Mouse (Mus musculus): ENCODE results near the gene Ndufs7.
"Not testable (repeated sequence)": the region's sequence is repeated elsewhere in the genome, so short reads cannot be mapped to it uniquely, and the experiment has no call there.

Ndufs7 gene

DNA sequence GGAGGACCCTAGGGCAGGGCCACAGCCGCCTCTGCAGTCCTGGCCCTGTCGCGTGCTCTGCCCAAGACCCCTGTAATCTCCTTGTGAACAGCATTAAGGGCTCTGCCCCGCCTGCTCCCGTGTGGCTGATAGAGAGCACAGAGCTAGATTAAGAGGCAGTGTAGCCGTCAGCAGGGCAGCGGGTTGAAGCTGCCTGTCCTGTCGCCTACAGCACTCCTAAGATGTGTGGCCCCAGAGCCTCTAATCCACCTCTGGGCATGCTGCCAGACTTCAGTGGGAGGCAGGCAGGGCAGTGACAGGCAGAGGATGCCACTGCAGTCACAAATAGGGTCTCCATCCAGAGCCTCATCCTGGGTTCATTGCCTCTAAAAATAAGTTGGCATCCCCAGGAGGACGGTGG lies 6.8 kb upstream of the Ndufs7 start:
- no peak for DNase-seq (ENCODE audit: low read depth, low spot score)

DNA sequence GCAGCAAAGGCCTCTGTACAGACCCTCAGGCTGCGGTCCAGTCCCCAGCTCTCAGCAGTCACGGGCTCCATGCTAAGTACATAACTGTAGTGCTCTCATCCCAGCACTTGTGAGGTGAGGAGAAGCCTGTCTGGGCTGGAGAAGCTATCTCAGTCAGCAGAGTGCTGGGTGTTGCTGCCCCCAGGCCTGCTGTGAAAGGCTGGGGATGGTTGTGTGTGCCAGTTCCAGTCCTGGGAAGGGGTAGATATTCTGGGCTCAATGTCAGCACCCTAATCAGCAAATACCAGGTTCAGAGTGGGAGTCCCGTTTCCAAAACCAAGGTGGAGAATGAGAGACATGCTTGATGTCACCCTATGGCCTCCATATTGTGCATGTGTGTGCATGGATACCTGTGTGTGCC lies 6.3 kb upstream of the Ndufs7 start:
- DNase-seq (ENCODE audit: low read depth, low spot score), result no peak

DNA sequence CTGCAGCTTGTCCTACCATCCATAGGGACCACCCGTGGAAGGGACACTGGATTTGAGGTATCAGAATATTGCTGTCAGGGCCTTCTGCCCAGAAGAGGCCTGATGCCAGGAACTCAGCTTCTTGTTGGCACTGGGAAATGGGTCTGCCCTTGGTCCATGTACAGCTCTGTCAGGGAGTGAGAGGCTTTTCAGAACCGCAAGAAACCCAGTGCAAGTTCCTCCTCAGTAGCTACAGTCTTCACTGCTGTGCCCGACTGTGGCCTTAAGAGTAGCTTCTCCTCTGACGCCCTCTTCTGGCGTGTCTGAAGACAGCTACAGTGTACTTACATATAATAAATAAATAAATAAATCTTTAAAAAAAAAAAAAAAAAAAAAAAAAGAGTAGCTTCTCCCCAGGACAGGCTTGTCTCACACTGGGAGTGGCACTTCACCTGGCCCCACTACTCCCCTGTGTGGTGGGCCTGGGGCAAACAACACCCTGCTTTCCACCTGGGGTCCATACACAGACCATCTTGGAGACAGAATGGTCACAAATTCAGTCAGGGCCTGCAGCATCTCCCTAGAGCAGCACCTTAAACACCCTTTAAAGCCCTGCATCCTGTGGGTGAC lies 4.0 kb upstream of the Ndufs7 start:
- peak; percentile 60 for DNase-seq (ENCODE audit: low read depth, low spot score)

DNA sequence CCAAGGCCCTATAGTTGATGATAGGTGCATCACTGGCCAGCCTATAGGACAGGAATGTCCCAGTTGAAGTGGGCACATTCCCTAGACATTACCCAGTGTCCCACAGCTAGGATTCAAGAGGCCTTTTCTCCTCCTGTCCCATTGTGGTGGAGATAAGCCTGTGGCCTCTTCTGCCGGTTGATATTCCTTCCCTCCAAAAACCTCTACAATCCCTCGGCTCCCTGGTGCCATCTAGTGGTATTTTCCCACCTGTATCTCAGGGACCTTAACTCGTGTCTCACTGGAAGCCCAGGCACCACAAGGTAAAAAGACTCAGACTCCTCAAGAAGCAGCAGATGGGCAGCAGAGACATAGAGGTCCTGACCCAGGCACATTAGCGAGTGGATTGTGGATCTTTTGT lies 3.3 kb upstream of the Ndufs7 start:
- peak; percentile 89 for DNase-seq (ENCODE audit: low read depth, low spot score)

DNA sequence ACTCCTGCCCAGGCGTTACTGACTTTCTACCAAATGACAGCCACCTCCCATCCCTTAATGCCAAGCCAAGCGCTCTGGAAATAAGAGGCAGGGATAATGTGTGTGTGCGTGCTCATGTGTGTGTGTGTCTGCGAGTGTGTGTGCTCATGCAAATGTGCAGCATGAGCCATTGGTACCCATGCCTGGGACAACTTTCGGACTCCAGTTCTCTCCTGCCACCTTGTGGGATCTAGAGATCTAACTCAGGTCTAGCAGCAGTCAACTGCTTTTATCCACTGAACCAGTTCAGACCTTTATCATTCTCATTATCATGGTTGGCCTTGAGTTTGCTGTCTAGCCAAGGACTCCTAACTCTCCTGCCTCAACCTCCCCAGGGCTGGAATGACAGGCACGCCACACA lies 1.1 kb upstream of the Ndufs7 start:
- no peak for DNase-seq (ENCODE audit: low read depth, low spot score)

DNA sequence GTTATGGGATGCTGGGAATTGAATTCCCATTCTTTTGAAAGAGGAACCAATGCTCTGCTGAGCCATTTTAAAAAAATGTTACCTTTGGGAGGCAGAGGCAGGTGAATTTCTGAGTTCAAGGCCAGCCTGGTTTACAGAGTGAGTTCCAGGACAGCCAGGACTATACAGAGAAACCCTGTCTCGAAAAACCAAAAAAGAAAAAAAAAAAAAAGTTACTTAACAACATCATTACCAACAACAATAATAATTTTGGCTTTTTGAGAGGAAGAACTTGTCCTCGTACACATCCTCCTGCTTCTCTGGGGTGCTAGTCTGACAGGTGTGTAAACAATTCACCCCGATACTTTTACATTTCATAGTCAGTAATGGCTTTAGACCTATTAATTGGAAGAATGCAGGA lies 484 bp upstream of the Ndufs7 start:
- not testable (repeated sequence) for DNase-seq (ENCODE audit: low read depth, low spot score)

DNA sequence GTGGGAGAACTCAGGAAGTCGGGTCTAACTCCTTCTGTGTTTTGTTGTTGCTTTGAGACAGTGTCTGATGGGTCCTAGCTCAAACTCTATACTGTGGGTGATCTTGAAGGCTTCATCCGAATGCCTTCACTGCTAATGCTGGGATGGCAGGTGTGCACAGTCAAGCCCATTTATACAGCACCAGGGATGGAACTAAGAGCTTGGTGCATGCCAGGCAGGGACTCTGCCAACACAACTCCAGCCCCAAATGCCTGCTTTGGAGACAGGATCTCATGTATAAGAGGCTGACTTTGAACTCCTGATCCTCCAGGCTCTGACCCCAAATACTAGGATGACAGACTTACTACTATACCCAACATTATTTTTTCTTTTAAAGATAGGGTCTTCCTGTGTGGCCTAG lies 1.1 kb downstream of the Ndufs7 start:
- no peak for DNase-seq (ENCODE audit: low read depth, low spot score)

DNA sequence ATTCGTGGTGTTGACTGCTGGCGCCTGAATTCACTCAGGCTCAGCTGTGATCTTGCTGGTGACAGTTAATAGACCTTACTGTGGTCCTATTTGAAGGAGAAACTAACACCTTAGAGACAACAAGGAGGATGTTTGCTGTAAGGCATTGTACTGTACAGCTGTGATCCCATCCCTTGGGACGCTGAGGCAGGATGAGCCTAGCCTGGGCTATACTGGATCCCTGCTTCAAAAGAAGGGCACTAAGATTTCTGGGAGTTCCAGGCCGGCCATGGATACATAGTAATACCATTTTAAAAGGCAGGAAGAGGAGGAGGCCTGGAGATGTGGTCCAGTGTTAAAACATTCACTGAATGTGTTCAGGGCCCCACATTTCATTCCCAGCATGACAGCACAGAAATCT lies 1.7 kb downstream of the Ndufs7 start:
- no peak for DNase-seq (ENCODE audit: low read depth, low spot score)

DNA sequence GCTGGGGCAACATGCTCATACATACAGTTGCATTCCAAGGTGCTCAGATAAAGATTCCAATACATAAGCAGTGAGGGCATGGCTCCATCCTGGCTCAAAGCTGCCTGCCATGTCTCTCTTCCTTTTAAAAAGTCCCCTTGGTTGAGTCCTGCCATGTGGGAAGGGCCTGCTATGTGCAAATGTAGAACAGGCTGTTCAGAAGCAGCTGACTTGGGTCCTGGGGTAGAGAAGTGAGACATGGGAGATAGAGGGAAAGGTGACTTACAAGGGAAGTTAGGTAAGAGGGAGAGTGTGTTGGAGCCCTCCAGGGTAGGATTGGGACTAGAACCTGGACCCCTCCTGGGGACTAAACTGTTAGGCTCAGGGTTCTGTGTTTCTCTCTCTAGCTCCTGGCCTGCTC lies 3.1 kb downstream of the Ndufs7 start:
- no peak for DNase-seq (ENCODE audit: low read depth, low spot score)

DNA sequence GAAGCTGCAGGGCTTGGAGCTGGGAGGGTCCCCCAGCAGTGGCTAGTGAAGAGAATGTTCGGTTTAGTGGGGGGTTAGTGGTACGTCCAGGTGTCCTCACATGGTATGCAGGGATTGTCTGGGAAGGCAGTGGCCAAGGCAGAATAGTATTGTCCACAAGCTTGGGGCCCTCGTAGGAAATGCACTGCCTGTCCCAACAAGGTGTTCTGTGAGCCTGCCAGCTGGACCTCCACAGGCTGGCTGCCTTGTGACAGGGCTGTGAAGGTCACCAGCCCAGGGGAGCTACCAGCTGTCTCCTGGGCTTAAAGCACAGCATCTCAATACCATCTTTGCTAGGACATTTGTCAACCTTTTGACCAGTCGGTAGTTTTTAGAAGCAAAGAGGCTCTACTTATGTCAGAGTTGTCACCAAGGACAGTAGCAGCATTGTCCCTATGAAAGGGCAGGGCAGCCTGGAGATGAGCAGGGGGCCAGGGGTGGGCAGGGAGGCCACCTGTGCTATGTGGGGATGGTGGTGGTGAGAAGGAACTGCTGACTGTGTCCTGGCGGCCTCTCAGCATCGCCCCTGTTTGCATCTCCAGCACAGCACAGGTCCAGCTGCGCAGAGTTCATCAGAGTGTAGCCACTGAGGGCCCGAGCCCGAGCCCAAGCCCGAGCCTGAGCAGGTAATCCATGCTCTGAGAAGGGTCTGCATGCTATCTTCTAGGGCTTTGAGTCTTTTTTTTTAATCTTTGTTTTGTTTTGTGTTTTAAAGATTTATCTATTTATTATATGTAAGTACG lies 3.8 kb downstream of the Ndufs7 start:
- DNase-seq (ENCODE audit: low read depth, low spot score), result no peak

DNA sequence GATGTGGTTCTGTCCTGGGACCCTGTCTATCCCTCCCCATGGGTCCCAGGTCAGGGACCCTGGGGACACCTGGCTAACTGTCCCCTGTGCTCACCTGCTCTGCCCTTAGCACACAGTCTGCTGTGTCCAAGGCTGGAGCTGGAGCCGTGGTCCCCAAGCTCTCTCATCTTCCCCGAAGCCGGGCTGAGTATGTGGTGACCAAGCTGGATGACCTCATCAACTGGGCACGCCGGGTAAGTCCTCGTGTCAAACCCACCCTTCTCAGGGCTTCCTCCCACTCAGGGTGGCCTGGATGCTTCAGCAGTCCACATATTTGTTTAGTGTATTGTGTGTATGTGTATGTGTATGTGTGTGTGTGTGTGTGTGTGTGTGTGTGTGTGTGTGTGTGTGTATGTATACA lies 4.6 kb downstream of the Ndufs7 start:
- no peak for DNase-seq (ENCODE audit: low read depth, low spot score)

DNA sequence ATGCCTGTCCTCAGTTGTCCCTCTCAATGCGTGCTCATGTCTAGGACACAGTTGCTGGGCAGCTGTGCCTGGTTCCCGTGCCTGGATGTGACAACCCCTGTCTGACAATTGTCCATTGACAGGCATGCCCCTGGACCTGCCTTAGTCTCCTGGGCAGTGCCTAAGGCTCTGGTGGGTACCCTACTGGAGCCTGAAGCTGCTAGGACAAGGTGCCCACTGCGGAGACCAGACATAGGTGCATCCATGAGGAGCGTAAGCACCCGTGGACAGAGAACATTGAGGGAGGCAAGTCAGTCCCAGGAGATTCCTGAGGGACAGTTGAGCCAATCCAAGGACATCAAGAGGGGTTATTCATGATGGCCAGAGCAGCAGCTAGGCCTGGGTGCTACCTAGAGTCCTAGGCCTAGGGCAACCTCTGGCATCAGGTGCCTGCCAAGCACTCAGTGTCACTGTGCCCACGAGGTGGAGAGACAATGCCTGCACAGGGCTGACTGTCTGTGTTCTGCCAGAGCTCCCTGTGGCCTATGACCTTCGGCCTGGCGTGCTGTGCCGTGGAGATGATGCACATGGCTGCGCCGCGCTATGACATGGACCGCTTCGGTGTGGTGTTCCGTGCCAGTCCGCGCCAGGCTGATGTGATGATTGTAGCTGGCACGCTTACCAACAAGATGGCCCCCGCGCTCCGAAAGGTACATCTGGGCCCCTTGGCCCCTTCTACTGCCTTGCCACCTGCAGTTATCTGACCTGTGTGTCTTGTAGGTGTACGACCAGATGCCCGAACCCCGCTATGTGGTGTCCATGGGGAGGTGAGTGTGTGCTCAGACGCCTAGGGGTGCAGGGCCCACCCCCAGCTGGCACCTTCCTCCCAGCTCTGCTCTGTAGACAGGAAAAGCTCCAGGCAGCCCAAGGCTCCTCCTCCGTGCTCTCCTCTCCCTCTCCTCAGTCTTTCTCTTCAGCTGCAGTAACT lies 5.7 kb downstream of the Ndufs7 start:
- DNase-seq (ENCODE audit: low read depth, low spot score), result no peak

DNA sequence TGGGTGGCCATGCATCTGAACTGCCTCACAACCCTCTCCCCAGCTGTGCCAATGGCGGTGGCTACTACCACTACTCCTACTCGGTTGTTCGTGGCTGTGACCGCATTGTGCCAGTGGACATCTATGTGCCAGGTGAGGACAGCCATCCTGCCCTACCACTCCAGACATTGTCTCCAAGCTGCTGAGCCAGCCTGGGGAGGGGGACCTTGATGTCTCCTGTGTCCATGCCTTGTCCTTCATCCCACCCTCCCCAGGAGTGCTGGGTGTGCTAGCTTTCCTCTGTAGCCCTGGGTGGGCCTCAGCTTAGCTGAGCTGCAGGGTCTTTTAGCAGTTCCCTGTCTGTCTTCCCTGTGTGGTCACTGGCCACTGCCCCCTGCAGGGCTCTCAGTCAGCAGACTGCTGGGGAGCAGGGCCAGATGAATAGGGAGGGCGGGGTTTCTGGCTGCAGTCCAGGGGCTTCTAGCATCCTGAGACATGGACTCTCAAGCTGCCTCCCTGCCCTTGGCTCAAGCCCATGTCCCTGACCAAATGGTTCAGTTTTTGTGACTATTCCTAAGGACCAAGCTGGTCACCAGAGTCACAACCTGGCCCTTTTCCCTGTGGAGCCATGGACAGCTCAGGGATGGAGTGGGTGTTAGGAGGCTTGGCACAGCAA lies 7.1 kb downstream of the Ndufs7 start:
- no peak for DNase-seq (ENCODE audit: low read depth, low spot score)

DNA sequence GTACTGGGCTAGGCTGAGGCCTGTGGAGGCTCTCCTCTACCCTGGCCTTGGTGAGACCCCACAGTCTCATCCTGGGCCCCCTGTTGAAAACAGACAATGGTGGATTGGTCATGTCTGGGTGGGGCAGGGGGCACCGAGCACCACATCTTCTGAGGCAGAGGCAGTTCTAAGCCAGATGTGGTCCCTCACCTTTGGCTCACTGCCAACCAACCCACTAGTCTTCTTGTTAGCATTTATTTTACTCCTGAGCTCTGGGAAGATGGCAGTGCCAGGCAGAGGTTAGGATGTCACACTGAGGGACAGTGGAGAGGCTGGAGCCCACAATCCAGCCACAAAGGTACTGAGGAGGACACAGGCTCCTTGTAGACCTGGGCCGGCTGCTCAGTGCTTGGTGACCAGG lies 9.0 kb downstream of the Ndufs7 start:
- no peak for DNase-seq (ENCODE audit: low read depth, low spot score)

DNA sequence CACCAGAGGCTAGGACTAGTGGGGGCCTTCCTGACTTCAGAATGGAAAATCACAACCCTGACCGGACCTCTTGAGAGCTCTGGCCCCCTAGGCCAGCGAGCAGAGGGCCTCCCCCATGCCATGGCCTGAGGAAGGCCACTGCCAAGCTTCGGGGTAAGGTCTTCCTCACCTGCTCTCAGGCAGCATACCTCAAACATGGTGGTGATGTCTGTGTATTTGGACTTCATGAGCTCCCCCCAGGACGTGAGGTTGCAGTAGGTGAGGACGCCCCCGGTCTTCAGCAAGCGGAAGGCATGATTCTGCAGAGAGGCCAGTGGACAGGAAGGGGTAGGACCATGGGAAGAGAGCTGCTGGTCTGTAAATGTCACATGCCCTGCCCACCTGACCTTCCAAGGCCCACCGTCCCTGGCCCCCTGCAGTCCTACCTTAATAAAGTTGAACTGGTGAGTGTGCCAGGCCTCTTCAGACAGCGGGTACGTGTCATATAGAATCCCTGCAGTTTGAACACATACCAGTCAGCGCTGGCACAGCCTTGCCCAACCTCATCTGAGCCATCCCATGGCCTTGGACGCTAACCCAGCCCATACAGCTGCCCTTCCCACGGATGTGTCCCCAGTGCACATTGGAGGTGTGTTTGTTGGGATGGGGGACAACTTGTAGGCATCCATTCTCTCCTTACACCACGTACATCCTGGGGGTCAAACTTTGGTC lies 10.0 kb downstream of the Ndufs7 start:
- no peak for DNase-seq (ENCODE audit: low read depth, low spot score)

DNA sequence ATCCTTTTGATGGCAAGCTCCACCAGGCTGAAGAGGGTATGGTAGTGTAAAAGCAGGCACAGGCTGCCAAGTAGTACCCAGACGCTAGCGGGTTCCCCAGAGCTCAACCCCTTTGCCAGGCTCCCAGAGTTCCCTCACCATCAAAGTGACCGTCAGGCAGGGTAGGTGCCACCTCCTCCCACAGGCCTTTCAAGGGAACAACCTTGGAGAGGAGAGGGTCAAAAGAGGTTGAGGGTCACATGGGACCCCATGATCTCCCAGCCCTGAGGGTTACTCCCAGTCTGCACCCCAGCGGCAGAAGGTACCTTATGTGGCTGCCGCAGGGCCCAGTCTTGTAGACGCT lies 10.5 kb downstream of the Ndufs7 start:
- no peak for DNase-seq (ENCODE audit: low read depth, low spot score)

DNA sequence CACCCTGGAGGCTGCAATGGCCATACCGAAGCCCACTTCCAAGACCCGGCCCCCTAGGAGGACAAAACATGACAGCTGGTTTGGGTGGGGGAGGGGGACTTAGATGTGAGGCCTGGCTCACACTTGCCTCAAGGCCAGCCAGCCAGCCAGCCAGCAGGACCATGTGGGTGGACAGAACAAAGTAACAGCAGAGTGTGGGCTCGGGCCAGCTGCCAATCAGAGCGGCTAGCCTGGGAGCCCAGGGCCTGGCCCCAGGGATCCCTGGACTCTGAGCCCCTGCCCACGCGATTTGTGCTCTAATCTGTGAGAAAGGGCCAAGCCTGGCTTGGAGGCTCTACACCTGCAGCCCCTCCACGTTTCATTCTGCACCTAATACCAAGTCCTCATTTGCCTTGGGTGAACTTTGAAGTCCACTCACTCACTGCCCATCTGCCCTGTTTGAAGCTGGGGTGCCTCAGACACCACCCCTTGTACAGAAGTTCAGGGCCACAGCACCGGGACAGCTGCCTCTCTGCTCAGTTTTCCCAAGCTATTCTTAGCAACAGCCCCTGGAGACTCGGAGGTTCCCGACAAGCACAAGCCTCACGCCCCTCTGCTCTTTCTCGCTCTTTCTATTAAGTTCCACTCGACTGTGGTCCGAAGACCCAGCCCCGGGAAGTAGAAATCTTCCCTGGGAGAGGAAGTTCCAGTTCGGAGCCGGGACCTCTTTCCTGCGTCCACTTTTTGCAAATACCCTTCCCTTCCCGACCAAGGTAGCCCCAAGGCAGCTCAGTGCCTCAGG lies 11.1 kb downstream of the Ndufs7 start:
- DNase-seq (ENCODE audit: low read depth, low spot score), result peak; percentile 53

DNA sequence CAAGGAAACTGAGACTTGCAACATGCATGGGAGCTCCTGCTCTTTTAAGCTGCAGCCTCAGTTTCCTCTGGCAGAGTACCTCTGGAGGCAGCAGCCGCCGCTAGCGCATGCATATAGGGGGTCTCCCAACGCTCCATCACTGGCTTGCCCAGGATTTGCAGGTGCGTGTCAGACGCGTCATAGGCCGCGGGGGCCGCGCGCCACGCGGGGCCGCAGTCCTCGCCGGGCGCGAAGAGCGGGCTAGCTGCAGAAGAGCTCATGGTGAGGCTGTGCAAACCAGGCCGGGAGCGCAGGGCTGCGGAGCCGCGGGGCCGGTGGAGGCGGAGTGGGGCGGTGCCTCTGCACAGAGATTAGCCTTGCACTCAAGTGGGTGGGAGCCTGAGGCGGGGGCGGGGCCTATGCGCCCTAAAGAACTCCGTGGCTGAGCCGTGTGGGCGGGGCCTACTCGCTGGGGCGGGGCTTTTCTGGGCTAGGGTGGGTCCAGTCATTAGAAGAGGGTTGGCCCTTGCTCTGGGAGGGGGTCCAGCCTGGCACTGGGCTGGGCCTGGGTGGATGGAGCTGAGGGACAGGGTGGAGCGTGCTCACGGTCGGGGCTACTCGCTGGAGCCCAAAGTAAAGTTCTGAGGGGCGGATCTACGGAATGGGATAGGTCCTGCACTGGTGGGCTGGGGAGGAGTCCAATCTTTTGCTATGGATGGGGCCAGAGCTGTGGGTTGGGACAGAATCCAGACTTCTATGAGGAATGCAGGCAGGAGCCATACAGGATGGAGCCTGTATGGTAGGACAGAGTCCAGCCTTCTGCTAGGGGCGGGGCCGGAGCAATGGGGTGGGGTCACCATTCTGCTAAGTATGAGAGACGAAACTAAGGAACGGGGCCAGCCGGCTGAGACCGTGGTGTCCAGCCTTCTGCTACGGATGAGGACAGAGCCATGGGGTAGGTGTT lies 12.0 kb downstream of the Ndufs7 start, which contains the start of the genes Gamt and Dazap1:
Gamt (minus strand) TSS at position 371 of the 943 bp plus-strand sequence.
Dazap1 (plus strand) TSS at position 845 of the 943 bp plus-strand sequence.
- DNase-seq (ENCODE audit: low read depth, low spot score), result peak; percentile 94

DNA sequence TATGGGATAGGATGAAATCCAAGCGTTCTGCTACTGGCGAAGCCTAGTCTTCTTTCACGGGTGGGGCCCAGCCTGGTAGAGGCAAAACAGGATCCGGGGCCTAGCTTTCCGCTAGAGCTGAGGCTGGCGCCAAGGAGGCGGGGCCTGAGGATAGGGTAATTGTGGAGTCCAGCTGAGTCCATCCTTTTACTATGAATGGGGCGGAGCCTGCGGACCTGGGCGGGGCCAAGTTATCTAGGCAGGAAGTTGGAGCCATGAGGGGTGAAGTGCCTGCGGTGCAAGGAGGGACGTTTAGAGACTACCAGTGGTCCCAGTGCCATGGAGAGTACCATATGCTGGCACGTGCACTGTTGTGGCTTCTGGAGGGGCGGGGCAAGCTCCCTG lies 12.7 kb downstream of the Ndufs7 start:
- DNase-seq (ENCODE audit: low read depth, low spot score), result peak; percentile 94

All from mesoderm, embryonic 11.5 days (tissue).